Mouse (Mus musculus) stomach, embryonic 14.5 days (tissue): ENCODE data around the gene N4bp2l2. TPM values are rescaled to one million over a fixed set of nuclear protein-coding genes. Genes with fewer than 3 reads are reported as not detected.

ENCODE experiments used
- ATAC-seq: fragments of 200-750 bp; cut with Nextera tagmentation; 2 replicates; pipeline ENCODE4 v1.8.0; 2017; ENCODE audit warnings: low read depth, moderate TSS enrichment; ENCODE audit not compliant: insufficient number of reproducible peaks, insufficient read depth, low FRiP score
- H3K27ac ChIP-seq: fragments of 300-500 bp; sonication (generic); 2 replicates; pipeline ENCODE4 v1.5.1; 2014; ENCODE audit warnings: mild to moderate bottlenecking, low read length, moderate library complexity, mixed read lengths
- H3K27me3 ChIP-seq: fragments of 300-500 bp; sonication (generic); 2 replicates; pipeline ENCODE4 v1.6.1; 2014; ENCODE audit warnings: low read length, control low read depth, mixed read lengths; ENCODE audit not compliant: control insufficient read depth, insufficient read depth
- H3K36me3 ChIP-seq: fragments of 300-500 bp; sonication (generic); 2 replicates; pipeline ENCODE4 v1.6.1; 2014; ENCODE audit warnings: mild to moderate bottlenecking, control low read depth, low read length, moderate library complexity, mixed read lengths; ENCODE audit not compliant: control insufficient read depth, insufficient read depth
- H3K4me1 ChIP-seq: fragments of 300-500 bp; sonication (generic); 2 replicates; pipeline ENCODE4 v1.6.1; 2014; ENCODE audit warnings: low read length, control low read depth, mixed read lengths; ENCODE audit not compliant: control insufficient read depth, insufficient read depth
- H3K4me2 ChIP-seq: fragments of 300-500 bp; sonication (generic); replicated peaks from 2 replicates; pipeline ENCODE4 v1.6.1; 2014; ENCODE audit warnings: low read depth, low read length, control low read depth
- H3K4me3 ChIP-seq: fragments of 300-500 bp; sonication (generic); 2 replicates; pipeline ENCODE4 v1.5.1; 2014; ENCODE audit warnings: low read depth, low read length, control low read depth
- H3K9ac ChIP-seq: fragments of 300-500 bp; sonication (generic); replicated peaks from 2 replicates; pipeline ENCODE4 v1.6.1; 2014; ENCODE audit warnings: low read depth, mild to moderate bottlenecking, control low read depth, low read length, moderate library complexity, mixed read lengths
- H3K9me3 ChIP-seq: fragments of 300-500 bp; sonication (generic); 2 replicates; pipeline ENCODE4 v1.6.1; 2016; ENCODE audit warnings: low read depth, low read length, control low read depth; ENCODE audit not compliant: control insufficient read depth
- WGBS: fragments of 180-500 bp; shearing (Covaris S2); extraction: QIAGEN DNeasy Blood & Tissue Kit; methylation state at CpG from one replicate; pipeline ENCODE4 v1.1.7; 2014; 5-methylcytosine and 5-hydroxymethylcytosine counted together
- polyA plus RNA-seq: library from polyadenylated mRNA; unstranded; fragments of >200 nt; fragmentation: Nextera tagmentation; extraction: Ambion mirVana; gene quantifications from 2 replicates; pipeline ENCODE4 v1.2.1, GENCODE M21; 2014

Gene N4bp2l2
- polyA plus RNA-seq, 1 experiment from 2014 or later, result 44.4 TPM

DNA sequence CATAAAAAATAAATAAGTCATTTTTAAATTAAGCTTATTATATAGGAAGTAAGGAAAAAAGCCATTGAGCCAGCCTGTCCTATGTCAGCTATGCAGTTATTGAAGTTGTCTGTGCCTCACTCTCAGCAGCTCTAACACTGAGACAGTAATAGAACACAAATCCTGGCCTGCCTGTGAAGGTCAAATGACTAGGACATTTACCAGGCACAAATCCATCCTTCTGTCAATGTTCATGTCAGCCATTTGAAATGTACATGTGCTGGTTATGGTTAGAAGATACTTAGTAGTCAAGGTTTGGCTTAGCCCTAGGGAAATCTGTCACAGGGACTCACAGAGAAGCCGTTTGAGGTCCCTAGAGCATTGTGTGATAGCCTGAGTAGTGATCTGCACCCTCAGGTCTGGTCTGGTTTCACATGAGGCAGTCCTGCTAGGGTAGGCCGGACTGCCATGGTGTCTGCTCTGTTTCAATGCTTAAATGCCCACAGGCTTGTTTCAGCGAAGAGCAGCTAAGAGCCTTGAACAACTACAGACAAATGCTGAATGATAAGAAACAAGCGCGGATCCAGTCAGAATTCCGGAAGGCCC is 106.4 kb downstream of the N4bp2l2 start:
- no peaks in the 10 kb centered on the region for H3K9me3 ChIP-seq
- no peak overlapping the region for H3K27ac ChIP-seq
- no peak overlapping the region for H3K9ac ChIP-seq
- ATAC-seq, result no peak
- no peak overlapping the region for H3K4me3 ChIP-seq
- 92% methylated on average over 6 of the region's 6 CpGs for WGBS
- no peaks in the 10 kb centered on the region for H3K4me1 ChIP-seq
- no peak overlapping the region for H3K4me2 ChIP-seq
- H3K27me3 ChIP-seq, result no peaks in the 10 kb centered on the region
- peaks cover 10% of the 10 kb centered on the region for H3K36me3 ChIP-seq

Other genes starting within 250 kb of the N4bp2l2 start
- not detected in 2 replicates for gene Zar1l, start 148.0 kb downstream of the N4bp2l2 start, polyA plus RNA-seq
- 25.4 and 33.1 TPM in 2 replicates for gene Brca2, start 143.6 kb downstream of the N4bp2l2 start, polyA plus RNA-seq
- gene N4bp2l1, start 69.0 kb downstream of the N4bp2l2 start, polyA plus RNA-seq, result 8.3 TPM in 2 replicates
- gene Pds5b, start 7.6 kb upstream of the N4bp2l2 start, polyA plus RNA-seq, result 52.9 and 55.6 TPM in 2 replicates